Mouse (Mus musculus) liver, embryonic 11.5 days (tissue): Measurements from ENCODE around the gene Plcl2. TPM values are rescaled to one million over a fixed set of nuclear protein-coding genes. Genes with fewer than 3 reads are reported as not detected.

Experiments
- ATAC-seq: fragments of 200-750 bp; cut with Nextera tagmentation; replicated peaks from 2 replicates; pipeline ENCODE4 v1.8.0; 2017; ENCODE audit warnings: moderate number of reproducible peaks, mild to moderate bottlenecking, moderate TSS enrichment, moderate library complexity; ENCODE audit not compliant: low FRiP score
- DNase-seq: peaks from one replicate; pipeline ENCODE4 v3.0.0-alpha.2; 2017; ENCODE audit warnings: low spot score
- H3K27ac ChIP-seq: fragments of 300-500 bp; sonication (generic); 2 replicates; pipeline ENCODE4 v1.5.1; 2014; ENCODE audit warnings: mild to moderate bottlenecking, low read depth, low read length, control low read depth
- H3K27me3 ChIP-seq: fragments of 300-500 bp; sonication (generic); replicated peaks from 2 replicates; pipeline ENCODE4 v1.6.1; 2014; ENCODE audit warnings: low read length, mixed read lengths; ENCODE audit not compliant: control insufficient read depth, insufficient read depth
- H3K36me3 ChIP-seq: fragments of 300-500 bp; sonication (generic); 2 replicates; pipeline ENCODE4 v1.6.1; 2014; ENCODE audit warnings: mild to moderate bottlenecking, low read length, moderate library complexity, mixed read lengths; ENCODE audit not compliant: control insufficient read depth, insufficient read depth
- H3K4me1 ChIP-seq: fragments of 300-500 bp; sonication (generic); replicated peaks from 2 replicates; pipeline ENCODE4 v1.6.1; 2014; ENCODE audit warnings: low read length, mixed read lengths; ENCODE audit not compliant: control insufficient read depth, insufficient read depth
- H3K4me2 ChIP-seq: fragments of 300-500 bp; sonication (generic); 2 replicates; pipeline ENCODE4 v1.6.1; 2014; ENCODE audit warnings: mild to moderate bottlenecking, control low read depth, moderate library complexity
- H3K4me3 ChIP-seq: fragments of 300-500 bp; sonication (generic); 2 replicates; pipeline ENCODE4 v1.5.1; 2014; ENCODE audit warnings: low read depth, low read length, control low read depth
- H3K9ac ChIP-seq: fragments of 300-500 bp; sonication (generic); 2 replicates; pipeline ENCODE4 v1.6.1; 2014; ENCODE audit warnings: low read depth, low read length, control low read depth
- H3K9me3 ChIP-seq: fragments of 300-500 bp; sonication (generic); 2 replicates; pipeline ENCODE4 v1.6.1; 2016; ENCODE audit warnings: low read length, inconsistent platforms, mixed read lengths; ENCODE audit not compliant: control insufficient read depth
- WGBS: fragments of 180-500 bp; shearing (Covaris S2); extraction: QIAGEN DNeasy Blood & Tissue Kit; methylation state at CpG from one replicate; pipeline ENCODE4 v1.1.7; 2014; 5-methylcytosine and 5-hydroxymethylcytosine counted together
- polyA plus RNA-seq: library from polyadenylated mRNA; unstranded; fragments of >200 nt; fragmentation: Nextera tagmentation; extraction: Ambion mirVana; gene quantifications from 2 replicates; pipeline ENCODE4 v1.2.1, GENCODE M21; 2014

Gene Plcl2
- polyA plus RNA-seq, 1 experiment from 2014 or later, result 3.4 TPM

- Histone ChIP-seq H3K27me3 (no peaks in the 10 kb centered on the region), H3K4me1 (no peaks in the 10 kb centered on the region), H3K27ac (no peak overlapping the region), H3K9me3 (no peaks in the 10 kb centered on the region), H3K9ac (no peak overlapping the region), H3K4me3 (no peak overlapping the region), H3K36me3 (no peaks in the 10 kb centered on the region), H3K4me2 (no peak overlapping the region)
- 92% methylated on average over 14 of the region's 14 CpGs for WGBS
- DNase-seq (no peak), ATAC-seq (no peak)
These were observed 168.1 kb downstream of the Plcl2 start for GRCm38 (mm10) chr17:50677334-50677733.

GRCm38 (mm10) chr17:50677978-50678712 is 168.9 kb downstream of the Plcl2 start:
- H3K4me1 ChIP-seq, result no peaks in the 10 kb centered on the region
- H3K9me3 ChIP-seq, result no peaks in the 10 kb centered on the region
- DNase-seq, result no peak
- H3K36me3 ChIP-seq, result no peaks in the 10 kb centered on the region
- H3K9ac ChIP-seq, result no peak overlapping the region
- WGBS, result 48% methylated on average over 10 of the region's 10 CpGs
- no peak overlapping the region for H3K4me2 ChIP-seq
- ATAC-seq, result 0 out of 2 replicates have a peak, but pooled peaks have one; percentile 23
- H3K27ac ChIP-seq, result no peak overlapping the region
- no peak overlapping the region for H3K4me3 ChIP-seq
- H3K27me3 ChIP-seq, result no peaks in the 10 kb centered on the region

- H3K9ac ChIP-seq, result no peak overlapping the region
- no peaks in the 10 kb centered on the region for H3K36me3 ChIP-seq
- no peak overlapping the region for H3K27ac ChIP-seq
- H3K4me2 ChIP-seq, result no peak overlapping the region
- no peaks in the 10 kb centered on the region for H3K4me1 ChIP-seq
- no peaks in the 10 kb centered on the region for H3K27me3 ChIP-seq
- H3K4me3 ChIP-seq, result no peak overlapping the region
- no peak for DNase-seq
- H3K9me3 ChIP-seq, result no peaks in the 10 kb centered on the region
- WGBS, result 63% methylated on average over 2 of the region's 2 CpGs
- no peak for ATAC-seq
These were observed 169.5 kb downstream of the Plcl2 start for GRCm38 (mm10) chr17:50678748-50679147.

- DNase-seq (no peak), ATAC-seq (no peak)
- Histone ChIP-seq H3K27ac (no peak overlapping the region), H3K4me1 (no peaks in the 10 kb centered on the region), H3K9ac (no peak overlapping the region), H3K9me3 (no peaks in the 10 kb centered on the region), H3K4me2 (no peak overlapping the region), H3K4me3 (no peak overlapping the region), H3K27me3 (no peaks in the 10 kb centered on the region), H3K36me3 (no peaks in the 10 kb centered on the region)
- 87% methylated on average over 12 of the region's 12 CpGs for WGBS
These were observed 170.7 kb downstream of the Plcl2 start for GRCm38 (mm10) chr17:50679613-50680534.

- Histone ChIP-seq H3K4me2 (no peak overlapping the region), H3K27ac (no peak overlapping the region)
- ATAC-seq, result no peak
These were observed 173.5 kb downstream of the Plcl2 start for GRCm38 (mm10) chr17:50682696-50683095.

GRCm38 (mm10) chr17:50684960-50685645 is 175.9 kb downstream of the Plcl2 start:
- H3K27me3 ChIP-seq, result no peaks in the 10 kb centered on the region
- H3K4me3 ChIP-seq, result no peak overlapping the region
- ATAC-seq (peak; percentile 60; the same call in 1 of the 2 replicates), DNase-seq (no peak)
- H3K27ac ChIP-seq, result no peak overlapping the region
- no peaks in the 10 kb centered on the region for H3K4me1 ChIP-seq
- no peaks in the 10 kb centered on the region for H3K9me3 ChIP-seq
- no peaks in the 10 kb centered on the region for H3K36me3 ChIP-seq
- no peak overlapping the region for H3K4me2 ChIP-seq
- 74% methylated on average over 7 of the region's 7 CpGs for WGBS
- H3K9ac ChIP-seq, result no peak overlapping the region

More at GRCm38 (mm10) chr17:50682696-50683095, 173.5 kb downstream of the Plcl2 start:
- no peak for DNase-seq
- no peak overlapping the region for H3K9ac ChIP-seq
- no peaks in the 10 kb centered on the region for H3K27me3 ChIP-seq
- no peaks in the 10 kb centered on the region for H3K36me3 ChIP-seq
- WGBS, result 81% methylated on average over 3 of the region's 3 CpGs
- no peaks in the 10 kb centered on the region for H3K9me3 ChIP-seq
- H3K4me1 ChIP-seq, result no peaks in the 10 kb centered on the region
- H3K4me3 ChIP-seq, result no peak overlapping the region

GRCm38 (mm10) chr17:50687670-50688069 is 178.5 kb downstream of the Plcl2 start:
- ATAC-seq, result no peak
- Histone ChIP-seq H3K4me1 (no peaks in the 10 kb centered on the region), H3K4me3 (no peak overlapping the region), H3K4me2 (no peak overlapping the region), H3K27me3 (no peaks in the 10 kb centered on the region), H3K27ac (no peak overlapping the region), H3K9ac (no peak overlapping the region), H3K9me3 (no peaks in the 10 kb centered on the region), H3K36me3 (no peaks in the 10 kb centered on the region)
- no peak for DNase-seq
- WGBS, result 89% methylated on average over 10 of the region's 10 CpGs

DNA sequence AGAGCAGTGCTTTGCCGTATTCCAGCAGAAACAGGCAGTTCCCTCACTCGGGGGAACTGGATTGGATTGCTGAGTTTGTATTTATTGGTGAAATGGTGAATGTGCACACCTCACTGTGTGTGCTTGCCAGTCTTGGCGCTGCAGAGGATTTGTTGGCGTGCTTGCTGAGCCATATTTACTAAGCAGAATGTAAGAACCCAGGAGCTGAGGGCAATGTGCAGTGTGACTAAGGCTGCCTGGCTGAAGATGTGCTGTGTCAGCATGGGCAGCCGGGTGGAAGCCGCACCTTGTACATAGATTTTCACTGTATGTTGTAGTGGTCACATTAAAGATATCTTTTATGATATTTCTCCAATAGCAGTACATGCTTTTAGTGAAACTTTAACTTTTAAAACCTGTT is 178.9 kb downstream of the Plcl2 start:
- Histone ChIP-seq H3K36me3 (no peaks in the 10 kb centered on the region), H3K4me1 (no peaks in the 10 kb centered on the region), H3K4me2 (no peak overlapping the region), H3K27me3 (no peaks in the 10 kb centered on the region), H3K9me3 (no peaks in the 10 kb centered on the region), H3K27ac (no peak overlapping the region), H3K4me3 (no peak overlapping the region), H3K9ac (no peak overlapping the region)
- no peak for ATAC-seq
- WGBS, result 92% methylated on average over 6 of the region's 6 CpGs
- no peak for DNase-seq
